Mouse (Mus musculus) small intestine, adult 10 weeks (tissue): Measurements from ENCODE around the gene 5730522E02Rik. TPM values are rescaled to one million over a fixed set of nuclear protein-coding genes. Genes with fewer than 3 reads are reported as not detected.

Source experiments
- polyA plus RNA-seq: library from polyadenylated mRNA; stranded (reverse); fragments of 350-450 nt; fragmentation: Illumina TruSeq; extraction: RNeasy Lipid Tissue Mini Kit (QIAGEN cat#74804); gene quantifications from one replicate; pipeline ENCODE4 v1.2.3, GENCODE M21; 2014; ENCODE audit warnings: low replicate concordance

5730522E02Rik gene
- not detected for polyA plus RNA-seq

DNA sequence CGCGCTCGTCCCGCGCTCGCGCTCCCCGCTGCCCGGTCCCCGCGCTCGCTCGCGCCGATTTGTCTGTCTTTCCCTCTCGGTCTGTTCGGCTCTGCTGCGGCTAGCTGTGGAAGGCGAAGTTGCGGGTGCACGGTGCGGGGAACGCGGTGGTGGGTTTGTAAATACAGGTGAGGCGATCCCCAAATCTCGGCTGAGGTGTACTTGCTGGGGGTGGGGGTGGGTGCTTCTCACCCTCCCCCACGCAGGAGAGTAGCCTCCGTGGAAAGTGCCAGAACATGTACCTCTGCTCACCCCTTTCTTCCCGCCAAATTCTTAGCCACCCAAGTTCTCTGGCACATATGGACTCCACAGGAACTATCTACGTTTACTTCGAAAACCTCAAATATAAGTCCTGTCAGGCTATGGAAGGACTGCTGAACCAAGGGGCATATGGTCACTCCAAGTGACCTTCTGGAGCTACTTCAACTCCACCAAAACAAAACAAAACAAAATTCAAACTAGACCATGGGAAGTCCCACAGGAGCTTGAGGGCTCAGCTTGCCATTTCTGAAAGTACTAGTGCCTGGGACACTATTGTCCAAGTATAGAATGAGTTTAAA, at the start of gene 5730522E02Rik:
Gene 5730522E02Rik (minus strand): TSS at position 182 of the 599 bp plus-strand sequence.

Other genes with a start within 250 kb of the 5730522E02Rik start
- gene Fancl, start 175.4 kb upstream of the 5730522E02Rik start, polyA plus RNA-seq = 9.6 TPM